Mouse (Mus musculus): ENCODE measurements around the gene BC030870. TPM values are rescaled to one million over a fixed set of nuclear protein-coding genes. Genes with fewer than 3 reads are reported as not detected.

Gene BC030870
- total RNA-seq, 1 experiment = not detected

DNA sequence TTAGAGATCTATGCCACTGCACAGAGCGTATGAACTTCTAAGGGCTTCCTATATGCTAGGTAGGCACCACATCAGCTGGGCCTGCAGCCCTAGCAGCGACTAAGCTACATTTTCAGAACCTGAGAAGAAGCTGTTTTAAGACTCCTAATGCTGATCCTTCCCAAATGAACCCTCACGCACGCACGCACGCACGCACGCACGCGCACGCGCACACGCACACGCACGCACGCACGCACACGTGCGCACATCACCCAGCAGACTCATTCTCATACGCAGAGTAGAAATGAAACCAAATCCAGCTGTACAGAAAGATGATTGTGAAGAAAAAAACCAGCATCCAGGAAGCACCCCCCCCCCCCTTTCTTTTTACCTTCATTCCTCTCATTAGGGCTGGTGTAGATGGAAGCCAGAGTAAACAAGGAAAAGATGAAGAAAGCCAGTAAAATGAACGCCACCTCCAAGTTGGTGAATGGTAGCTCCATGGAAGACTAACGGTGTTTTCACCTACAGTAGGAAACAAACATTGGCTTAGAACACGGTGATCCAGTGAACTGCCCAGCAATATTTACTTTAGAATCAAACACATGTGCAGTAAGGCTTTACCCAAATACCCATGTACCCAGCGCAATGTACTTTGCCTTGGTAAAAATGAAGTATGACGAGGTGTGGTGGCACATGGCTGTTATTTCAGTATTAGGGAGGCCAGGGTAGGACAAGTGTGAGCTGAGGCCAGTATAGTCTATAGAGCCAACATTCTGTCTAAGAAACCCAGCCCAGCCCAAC lies 21.2 kb downstream of the BC030870 start:
- Histone ChIP-seq H3K9me3 (ENCODE audit: control insufficient read depth, insufficient read depth, low read depth, low read length) (no peaks in the 10 kb centered on the region), H3K4me1 (ENCODE audit: control insufficient read depth in 2 of 2, insufficient read depth in 2 of 2, low read length in 2 of 2, poor library complexity in 1 of 2) (no peaks in the 10 kb centered on the region), H3K4me3 (ENCODE audit: insufficient read depth in 1 of 2, low read depth in 1 of 2, low read length in 2 of 2, poor library complexity in 1 of 2, severe bottlenecking in 1 of 2) (no peak overlapping the region), H3K36me3 (ENCODE audit: control insufficient read depth, insufficient read depth, low read length, poor library complexity, severe bottlenecking) (no peaks in the 10 kb centered on the region), H3K9ac (ENCODE audit: insufficient read depth, low read depth, low read length, poor library complexity, severe bottlenecking) (no peak overlapping the region), H3K27ac (ENCODE audit: insufficient read depth, low read depth, low read length, poor library complexity, severe bottlenecking) (no peak overlapping the region)
- TF ChIP-seq HCFC1 (IDR thresholded peaks at IDR 0.05; ENCODE audit: borderline replicate concordance, insufficient read depth, low read length) = no peak
- no peak for DNase-seq (ENCODE audit: low read depth, low spot score)
- in situ Hi-C loops (cut with MboI; ENCODE audit: low sequenced_read_pairs in 2 of 2, unreplicated experiment in 2 of 2) = no loop called here

DNA sequence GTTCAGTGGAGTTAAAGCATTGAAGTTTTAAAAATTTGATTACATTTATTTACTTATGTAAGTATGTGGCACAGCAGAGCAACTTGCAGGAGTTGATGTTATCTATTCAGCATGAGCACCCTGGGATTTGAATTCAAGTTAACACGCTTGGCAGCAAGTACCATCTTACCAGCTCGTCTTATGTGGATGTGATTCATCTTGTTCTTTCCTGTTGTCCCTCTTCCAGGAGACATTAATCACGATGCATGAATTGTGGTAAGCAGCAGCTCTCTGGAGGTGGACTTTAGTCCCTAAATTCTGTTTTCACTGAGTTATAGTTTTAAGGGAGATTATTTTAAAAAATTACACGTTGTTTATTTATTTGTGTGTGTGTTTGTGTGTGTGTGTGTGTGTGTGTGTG lies 25.3 kb downstream of the BC030870 start:
- TF ChIP-seq HCFC1 (IDR thresholded peaks at IDR 0.05; ENCODE audit: borderline replicate concordance, insufficient read depth, low read length) (no peak), ZC3H11A (IDR thresholded peaks at IDR 0.05; ENCODE audit: borderline replicate concordance, low read depth, low read length) (no peak), MAFK (IDR thresholded peaks at IDR 0.05; ENCODE audit: insufficient read depth, low read depth, low read length) (no peak), CHD2 (IDR thresholded peaks at IDR 0.05; ENCODE audit: low read depth, low read length) (no peak), ZNF384 (IDR thresholded peaks at IDR 0.05; ENCODE audit: low read depth, low read length) (no peak)
- Histone ChIP-seq H3K4me3 (ENCODE audit: insufficient read depth in 1 of 2, low read depth in 1 of 2, low read length in 2 of 2, poor library complexity in 1 of 2, severe bottlenecking in 1 of 2) (no peak overlapping the region), H3K4me1 (ENCODE audit: control insufficient read depth in 2 of 2, insufficient read depth in 2 of 2, low read length in 2 of 2, poor library complexity in 1 of 2) (no peaks in the 10 kb centered on the region), H3K36me3 (ENCODE audit: control insufficient read depth, insufficient read depth, low read length, poor library complexity, severe bottlenecking) (no peaks in the 10 kb centered on the region), H3K9ac (ENCODE audit: insufficient read depth, low read depth, low read length, poor library complexity, severe bottlenecking) (no peak overlapping the region), H3K27ac (ENCODE audit: insufficient read depth, low read depth, low read length, poor library complexity, severe bottlenecking) (no peak overlapping the region), H3K9me3 (ENCODE audit: control insufficient read depth, insufficient read depth, low read depth, low read length) (no peaks in the 10 kb centered on the region)
- in situ Hi-C loops (cut with MboI; ENCODE audit: low sequenced_read_pairs in 2 of 2, unreplicated experiment in 2 of 2) = no loop called here
- DNase-seq (ENCODE audit: low read depth, low spot score) = no peak

DNA sequence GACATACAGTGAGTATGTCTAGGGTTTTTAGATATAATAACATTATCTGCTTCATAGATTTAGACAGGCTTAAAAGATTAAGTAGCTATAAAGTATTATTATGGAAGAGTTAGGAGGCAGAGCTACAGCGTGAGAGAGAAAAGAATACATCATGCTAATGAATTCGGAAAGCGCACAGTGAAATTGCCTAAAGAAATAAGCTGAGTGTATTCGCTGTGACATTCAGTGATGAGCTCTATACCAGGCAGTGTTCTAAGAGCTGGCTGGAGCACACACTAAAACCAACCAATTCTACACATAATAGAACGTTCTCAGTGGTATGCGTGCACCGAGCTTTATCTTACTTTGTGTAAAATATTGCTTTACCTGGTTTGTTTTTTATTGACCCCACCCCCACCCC lies 25.7 kb downstream of the BC030870 start:
- Histone ChIP-seq H3K36me3 (ENCODE audit: control insufficient read depth, insufficient read depth, low read length, poor library complexity, severe bottlenecking) (no peaks in the 10 kb centered on the region), H3K4me3 (ENCODE audit: insufficient read depth in 1 of 2, low read depth in 1 of 2, low read length in 2 of 2, poor library complexity in 1 of 2, severe bottlenecking in 1 of 2) (no peak overlapping the region), H3K9ac (ENCODE audit: insufficient read depth, low read depth, low read length, poor library complexity, severe bottlenecking) (no peak overlapping the region), H3K27ac (ENCODE audit: insufficient read depth, low read depth, low read length, poor library complexity, severe bottlenecking) (no peak overlapping the region), H3K4me1 (ENCODE audit: control insufficient read depth in 2 of 2, insufficient read depth in 2 of 2, low read length in 2 of 2, poor library complexity in 1 of 2) (no peaks in the 10 kb centered on the region), H3K9me3 (ENCODE audit: control insufficient read depth, insufficient read depth, low read depth, low read length) (no peaks in the 10 kb centered on the region)
- DNase-seq (ENCODE audit: low read depth, low spot score) = no peak
- TF ChIP-seq ZNF384 (IDR thresholded peaks at IDR 0.05; ENCODE audit: low read depth, low read length) (no peak), MAFK (IDR thresholded peaks at IDR 0.05; ENCODE audit: insufficient read depth, low read depth, low read length) (no peak), CHD2 (IDR thresholded peaks at IDR 0.05; ENCODE audit: low read depth, low read length) (no peak), ZC3H11A (IDR thresholded peaks at IDR 0.05; ENCODE audit: borderline replicate concordance, low read depth, low read length) (no peak), HCFC1 (IDR thresholded peaks at IDR 0.05; ENCODE audit: borderline replicate concordance, insufficient read depth, low read length) (no peak)
- in situ Hi-C loops (cut with MboI; ENCODE audit: low sequenced_read_pairs in 2 of 2, unreplicated experiment in 2 of 2) = no loop called here

DNA sequence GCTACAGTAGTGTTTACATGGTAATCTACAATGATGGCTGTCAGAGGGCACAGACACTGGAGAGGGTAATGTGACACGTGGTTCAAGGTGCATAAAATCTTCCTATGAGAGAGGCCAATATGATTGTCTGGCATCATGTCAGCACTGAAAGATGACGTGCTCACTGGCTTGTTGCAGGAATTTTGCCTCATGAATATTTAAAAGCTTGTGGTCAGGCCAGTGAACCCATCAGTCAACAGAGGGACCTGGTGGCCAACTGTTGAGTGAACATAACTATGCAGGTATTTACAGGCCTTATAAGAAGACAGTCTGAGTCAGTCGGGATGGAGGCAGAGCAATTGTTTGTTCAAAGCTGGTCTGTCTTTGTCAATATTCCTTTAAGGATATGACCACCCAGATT lies 29.6 kb downstream of the BC030870 start:
- H3K36me3 ChIP-seq (ENCODE audit: control insufficient read depth, insufficient read depth, low read length, poor library complexity, severe bottlenecking) = no peaks in the 10 kb centered on the region
- H3K9ac ChIP-seq (ENCODE audit: insufficient read depth, low read depth, low read length, poor library complexity, severe bottlenecking) = no peak overlapping the region
- TF ChIP-seq CHD2 (IDR thresholded peaks at IDR 0.05; ENCODE audit: low read depth, low read length) = no peak
- no peak for TF ChIP-seq MAFK (IDR thresholded peaks at IDR 0.05; ENCODE audit: insufficient read depth, low read depth, low read length)
- no peak overlapping the region for H3K27ac ChIP-seq (ENCODE audit: insufficient read depth, low read depth, low read length, poor library complexity, severe bottlenecking)
- H3K4me1 ChIP-seq (ENCODE audit: control insufficient read depth in 2 of 2, insufficient read depth in 2 of 2, low read length in 2 of 2, poor library complexity in 1 of 2) = no peaks in the 10 kb centered on the region
- H3K9me3 ChIP-seq (ENCODE audit: control insufficient read depth, insufficient read depth, low read depth, low read length) = no peaks in the 10 kb centered on the region
- no peak overlapping the region for H3K4me3 ChIP-seq (ENCODE audit: insufficient read depth in 1 of 2, low read depth in 1 of 2, low read length in 2 of 2, poor library complexity in 1 of 2, severe bottlenecking in 1 of 2)
- DNase-seq (ENCODE audit: low read depth, low spot score) = no peak
- in situ Hi-C loops (cut with MboI; ENCODE audit: low sequenced_read_pairs in 2 of 2, unreplicated experiment in 2 of 2) = no loop called here

DNA sequence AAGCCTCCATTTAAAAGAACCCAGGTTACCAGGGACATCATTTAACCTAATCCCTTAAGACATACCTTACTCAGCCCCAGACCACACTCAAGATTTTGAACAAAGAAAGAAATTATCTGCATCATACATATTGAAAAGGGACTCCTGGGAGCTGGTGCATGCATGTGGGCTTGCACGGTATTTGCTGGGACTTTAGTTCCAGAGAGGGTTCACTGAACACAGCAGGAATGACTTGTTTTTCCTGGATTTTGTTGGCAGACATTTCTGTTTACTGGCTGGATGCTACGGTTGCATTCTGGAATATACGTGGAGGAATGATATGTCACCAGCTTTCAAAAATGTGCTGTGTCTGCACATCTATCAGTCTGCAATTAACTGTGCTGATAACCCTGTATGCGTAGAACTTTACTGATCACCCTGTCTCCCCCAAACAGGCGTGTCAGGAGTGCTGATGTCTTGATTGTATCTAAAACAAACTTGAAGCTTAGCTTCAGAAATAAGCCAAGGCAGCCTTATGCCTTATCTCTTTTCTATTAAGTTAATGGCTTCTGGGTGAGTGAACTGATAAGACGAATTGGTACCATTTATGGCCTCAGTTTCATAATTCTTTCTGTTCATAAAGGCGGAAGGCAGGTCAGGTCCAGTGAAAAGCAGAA lies 31.5 kb downstream of the BC030870 start:
- DNase-seq (ENCODE audit: low read depth, low spot score) = no peak
- Histone ChIP-seq H3K4me1 (ENCODE audit: control insufficient read depth in 2 of 2, insufficient read depth in 2 of 2, low read length in 2 of 2, poor library complexity in 1 of 2) (no peaks in the 10 kb centered on the region), H3K4me3 (ENCODE audit: insufficient read depth in 1 of 2, low read depth in 1 of 2, low read length in 2 of 2, poor library complexity in 1 of 2, severe bottlenecking in 1 of 2) (no peak overlapping the region), H3K27ac (ENCODE audit: insufficient read depth, low read depth, low read length, poor library complexity, severe bottlenecking) (no peak overlapping the region), H3K36me3 (ENCODE audit: control insufficient read depth, insufficient read depth, low read length, poor library complexity, severe bottlenecking) (no peaks in the 10 kb centered on the region), H3K9me3 (ENCODE audit: control insufficient read depth, insufficient read depth, low read depth, low read length) (no peaks in the 10 kb centered on the region), H3K9ac (ENCODE audit: insufficient read depth, low read depth, low read length, poor library complexity, severe bottlenecking) (no peak overlapping the region)
- no peak for TF ChIP-seq CHD2 (IDR thresholded peaks at IDR 0.05; ENCODE audit: low read depth, low read length)
- in situ Hi-C loops (cut with MboI; ENCODE audit: low sequenced_read_pairs in 2 of 2, unreplicated experiment in 2 of 2) = no loop called here

All from ES-E14 (cell line).